Mouse (Mus musculus) olfactory bulb, adult 2 months (tissue): ENCODE measurements around the gene Unc5b.

ENCODE experiments used
- CTCF ChIP-seq: fragments of 200-500 bp; IDR thresholded peaks from 2 replicates; pipeline ENCODE4 v1.5.1; 2012; ENCODE audit warnings: low read depth, mild to moderate bottlenecking, low read length, moderate library complexity; ENCODE audit not compliant: insufficient read depth
- POLR2A ChIP-seq: fragments of 200-500 bp; IDR thresholded peaks from 2 replicates; pipeline ENCODE4 v1.6.1; 2012; ENCODE audit warnings: mild to moderate bottlenecking, low read depth, low read length, moderate library complexity; ENCODE audit not compliant: insufficient read depth

GRCm38 (mm10) chr10:60735737-60736136, 95.6 kb downstream of the Unc5b start:
- TF ChIP-seq CTCF (no peak), POLR2A (no peak)
